Mouse (Mus musculus): ENCODE results near the gene Ros1. TPM values are rescaled to one million over a fixed set of nuclear protein-coding genes. Genes with fewer than 3 reads are reported as not detected.

Gene Ros1
- total RNA-seq, 2 experiments from 2014 or later: not detected

DNA sequence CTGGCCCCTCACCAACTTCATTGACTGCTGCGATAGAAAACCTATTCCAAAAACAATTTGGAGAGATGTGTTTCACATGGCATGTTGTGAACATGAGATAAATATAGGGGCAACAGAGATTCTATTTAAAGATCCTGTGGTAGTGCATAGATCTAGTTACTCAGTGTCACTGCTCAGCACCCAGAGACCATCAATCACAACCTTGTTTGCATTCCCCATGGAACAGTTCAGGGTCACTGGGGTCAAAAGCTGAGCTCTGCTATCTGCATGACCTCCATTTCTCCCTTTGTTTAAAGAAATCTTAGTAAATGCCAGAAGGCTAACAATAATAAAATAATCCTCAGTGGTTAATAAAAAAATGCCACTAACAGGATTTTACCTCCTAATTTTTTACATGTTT, 29.7 kb downstream of the Ros1 start:
- intact Hi-C loops (cut with DNase I): no loop called here
- no peak for DNase-seq

- intact Hi-C loops (cut with DNase I): no loop called here
- DNase-seq: no peak
Measured at GRCm38 (mm10) chr10:52160604-52161003, 34.4 kb downstream of the Ros1 start.

DNA sequence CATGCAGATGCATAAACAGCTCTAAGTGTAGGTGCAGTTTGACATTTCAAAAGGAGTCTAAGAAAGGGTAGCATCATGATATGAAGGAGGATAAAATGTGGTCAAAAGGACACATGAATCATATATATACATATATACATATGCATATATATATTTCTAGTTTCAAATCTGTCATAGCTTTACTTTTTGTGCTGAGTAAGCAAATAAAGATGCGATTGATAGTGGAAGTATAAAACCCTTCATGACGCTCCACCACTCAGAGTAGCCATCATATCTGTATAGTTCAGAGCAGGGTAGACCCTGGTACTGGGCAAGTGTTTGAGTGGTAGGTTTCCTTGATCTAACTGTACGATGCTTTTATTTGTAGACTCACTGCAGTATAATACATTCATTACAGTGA, 35.3 kb downstream of the Ros1 start:
- intact Hi-C loops (cut with DNase I): no loop called here
- DNase-seq: no peak

GRCm38 (mm10) chr10:52133354-52134074, 61.5 kb downstream of the Ros1 start:
- intact Hi-C loops (cut with DNase I): no loop called here
- no peak for DNase-seq

DNA sequence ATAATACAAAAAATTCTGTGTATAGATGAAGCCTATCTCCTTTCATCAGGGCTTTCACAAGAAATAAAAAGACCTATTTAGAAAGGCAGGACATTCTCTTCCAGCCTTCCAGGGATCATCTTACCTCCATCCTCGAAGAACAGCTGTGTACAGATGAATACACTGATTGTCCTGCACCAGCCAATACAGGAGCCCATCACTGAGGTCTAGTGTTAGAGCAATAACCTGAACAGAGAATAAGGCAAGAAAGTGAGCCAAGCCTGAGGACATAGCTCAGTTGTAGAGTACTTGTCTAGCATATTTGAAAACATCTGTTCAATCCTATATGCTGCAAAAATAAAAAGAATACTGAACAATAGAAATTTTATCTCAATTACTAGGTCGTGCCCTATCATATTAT, 64.3 kb downstream of the Ros1 start:
- intact Hi-C loops (cut with DNase I): no loop called here
- no peak for DNase-seq

DNA sequence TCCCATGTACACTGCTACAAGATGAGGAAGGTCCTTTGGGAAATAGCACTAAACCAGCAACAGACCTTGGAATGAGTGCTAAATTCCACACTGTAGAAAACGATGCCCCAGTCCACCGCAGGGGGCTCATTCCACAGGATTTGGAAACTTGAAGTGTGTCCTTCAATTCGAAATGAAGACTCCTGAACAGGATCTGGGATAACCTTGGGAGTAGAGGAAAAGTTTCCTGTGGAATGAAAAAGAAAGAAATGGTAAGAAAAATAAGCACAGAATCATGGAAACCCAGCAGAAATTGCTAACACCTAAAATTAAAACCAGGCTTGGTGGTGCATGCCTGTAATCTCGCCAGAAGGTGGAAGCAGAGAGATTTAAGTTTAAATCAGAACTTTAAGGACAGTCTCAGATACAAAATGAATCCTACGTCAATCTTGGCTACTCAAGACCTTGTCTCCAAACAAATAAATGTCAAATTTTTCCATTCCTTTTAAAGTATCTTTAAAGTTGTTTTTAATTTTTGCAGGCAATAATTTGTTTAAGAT, 66.1 kb downstream of the Ros1 start:
- DNase-seq: no peak
- intact Hi-C loops (cut with DNase I): loop anchor here (10.0 kb wide), 1 partner anchor 196 kb away; no protein-coding TSS in a partner anchor

DNA sequence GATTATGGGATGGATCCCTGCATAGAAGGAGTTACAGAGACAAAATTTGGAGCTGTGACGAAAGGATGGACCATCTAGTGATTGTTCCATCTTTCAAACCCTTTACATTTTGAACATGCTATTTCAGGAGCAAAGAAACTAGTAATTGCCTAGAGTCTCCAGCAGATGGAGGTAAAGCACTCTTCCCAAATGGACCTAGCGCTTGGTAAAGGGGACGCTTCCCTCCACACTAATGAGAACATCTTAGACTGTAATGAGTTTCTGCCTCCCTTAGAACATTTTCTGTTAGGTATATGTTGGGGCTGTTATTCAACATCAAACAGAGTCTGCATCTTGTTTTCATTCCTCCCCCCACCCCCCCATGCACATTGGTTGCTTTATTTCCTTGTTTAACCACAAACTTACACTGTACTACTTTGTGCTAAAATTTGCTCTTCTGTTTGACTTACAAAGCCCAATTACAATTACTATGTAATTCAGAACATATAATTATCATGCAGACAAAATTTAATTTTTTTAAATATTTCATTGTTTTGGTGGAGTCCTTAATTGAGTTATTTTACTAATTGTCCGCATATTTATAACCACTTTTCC, 88.8 kb downstream of the Ros1 start:
- intact Hi-C loops (cut with DNase I): loop anchor here (10.0 kb wide), 1 partner anchor 279 kb away; the partner anchor contains the start of genes Gopc and Nepn
- DNase-seq: peak; percentile 5

DNA sequence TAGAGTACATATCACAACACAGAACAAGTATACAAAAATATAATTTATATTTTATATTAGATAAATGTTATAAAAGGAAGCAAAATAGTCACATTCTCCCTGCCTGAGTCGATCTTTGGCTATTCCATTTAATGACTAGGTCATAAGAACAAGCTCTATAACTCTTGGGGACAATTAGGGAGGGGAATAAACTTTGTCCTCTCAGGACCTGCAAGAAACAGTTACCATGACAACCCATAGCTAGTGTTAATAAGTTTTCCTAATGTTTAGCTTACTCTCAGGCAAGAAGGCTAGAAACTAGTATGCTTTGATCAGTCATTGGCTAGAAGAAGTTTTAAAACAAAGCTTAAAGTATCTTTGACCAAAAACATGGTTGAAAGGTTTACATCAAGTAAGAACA, 93.8 kb downstream of the Ros1 start:
- intact Hi-C loops (cut with DNase I): loop anchor here (10.0 kb wide), 1 partner anchor 284 kb away; the partner anchor contains the start of genes Gopc and Nepn
- no peak for DNase-seq

DNA sequence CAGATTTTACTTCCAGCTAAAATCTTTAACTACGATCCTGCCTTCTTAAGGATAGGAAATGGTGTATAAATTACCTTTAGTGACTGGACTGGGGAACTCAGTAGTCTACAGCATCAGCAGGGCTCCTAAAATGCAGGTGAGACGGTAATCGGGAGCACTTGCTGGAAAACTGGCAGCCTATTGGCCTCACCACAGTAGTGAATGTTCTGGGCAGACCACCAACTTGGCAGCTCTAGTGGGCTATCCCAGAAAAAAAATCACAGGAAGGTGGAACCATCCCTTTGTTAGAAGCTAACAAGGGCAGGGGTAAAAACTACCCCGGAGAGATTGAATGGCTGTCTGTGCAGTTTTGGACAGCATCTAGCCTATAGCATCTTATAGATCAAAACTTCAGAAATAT, 102.9 kb downstream of the Ros1 start:
- intact Hi-C loops (cut with DNase I): no loop called here
- DNase-seq: peak; percentile 10

- DNase-seq: no peak
- intact Hi-C loops (cut with DNase I): no loop called here
Measured at GRCm38 (mm10) chr10:52086681-52087080, 108.4 kb downstream of the Ros1 start.

DNA sequence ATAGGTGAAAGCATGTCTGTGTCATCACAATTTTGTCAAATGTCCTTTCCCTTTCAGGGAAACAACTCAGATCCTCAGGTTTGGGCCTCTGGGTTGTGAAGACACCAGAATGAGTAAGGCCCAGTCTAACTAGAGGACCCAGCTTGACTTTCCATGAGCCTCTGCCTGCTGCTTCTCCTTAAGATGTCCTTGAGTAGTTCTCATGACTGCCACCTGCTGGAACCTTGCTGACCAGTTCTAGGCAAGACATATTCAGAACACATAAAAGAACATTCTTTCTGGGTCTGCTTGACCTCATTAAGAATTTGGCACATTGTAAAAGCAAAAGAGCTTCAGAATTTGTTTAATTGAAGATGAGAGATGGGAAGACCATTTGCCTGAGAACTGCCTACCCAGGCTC, 122.6 kb downstream of the Ros1 start:
- peak; percentile 63 for DNase-seq
- intact Hi-C loops (cut with DNase I): no loop called here

DNA sequence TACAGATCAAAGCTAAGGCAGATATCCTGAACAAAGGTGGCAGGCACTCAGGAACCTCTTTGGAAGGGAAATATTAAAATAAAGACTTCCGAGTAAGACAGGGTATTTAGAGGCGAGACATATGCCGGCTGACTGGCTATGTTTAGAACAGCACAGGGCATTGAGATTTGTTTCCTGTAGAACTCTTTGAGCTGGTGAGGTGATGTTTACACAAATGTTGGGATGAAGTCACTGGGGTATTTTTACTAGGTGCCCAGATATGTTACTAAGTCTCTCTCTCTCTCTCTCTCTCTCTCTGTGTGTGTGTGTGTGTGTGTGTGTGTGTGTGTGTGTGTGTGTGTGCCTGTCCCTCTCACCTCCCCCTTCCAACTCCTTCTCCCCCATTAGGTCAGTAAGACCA, 146.8 kb downstream of the Ros1 start:
- DNase-seq: no peak
- intact Hi-C loops (cut with DNase I): no loop called here

DNA sequence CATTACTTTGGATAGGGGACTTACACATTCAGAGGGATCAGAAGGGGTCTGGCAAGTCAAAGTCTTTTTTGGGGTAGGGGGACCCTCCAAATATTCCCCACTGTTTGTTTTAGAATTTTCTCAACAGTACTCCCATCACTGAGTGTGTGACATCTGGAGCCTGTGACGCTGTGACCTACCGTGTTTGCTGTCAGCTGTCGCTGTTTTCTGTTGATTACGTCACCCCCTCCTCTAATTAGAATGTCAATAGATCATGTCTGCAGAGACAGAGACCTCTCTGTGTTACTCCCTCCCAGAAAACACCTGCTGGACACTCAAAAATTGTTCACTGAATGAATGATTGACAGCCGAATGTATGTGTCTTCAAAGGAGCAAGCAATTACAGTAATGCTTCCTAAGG, 152.0 kb downstream of the Ros1 start:
- DNase-seq: no peak
- intact Hi-C loops (cut with DNase I): no loop called here

DNA sequence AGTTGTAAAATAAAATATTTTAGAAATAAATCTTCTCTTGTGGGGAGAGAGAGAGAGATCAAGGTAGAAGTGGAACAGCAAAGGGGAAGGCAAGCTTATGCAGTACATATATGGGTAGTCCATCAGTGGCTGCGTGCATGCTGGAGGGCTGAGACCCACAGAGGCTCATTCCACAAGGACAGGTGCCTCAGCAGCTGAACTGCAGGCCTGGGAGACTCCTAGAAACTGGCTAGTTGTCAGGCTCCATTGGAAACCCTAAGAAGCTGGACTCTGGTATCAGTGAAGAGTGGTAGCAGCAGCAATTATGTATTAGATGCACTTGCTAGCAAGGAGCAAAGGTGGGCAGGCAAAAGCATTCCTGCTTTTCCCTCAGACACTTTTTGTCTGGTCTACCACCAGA, 155.7 kb downstream of the Ros1 start:
- intact Hi-C loops (cut with DNase I): no loop called here
- DNase-seq: no peak

- intact Hi-C loops (cut with DNase I): no loop called here
- DNase-seq: no peak
Measured at GRCm38 (mm10) chr10:52033729-52034128, 161.3 kb downstream of the Ros1 start.

DNA sequence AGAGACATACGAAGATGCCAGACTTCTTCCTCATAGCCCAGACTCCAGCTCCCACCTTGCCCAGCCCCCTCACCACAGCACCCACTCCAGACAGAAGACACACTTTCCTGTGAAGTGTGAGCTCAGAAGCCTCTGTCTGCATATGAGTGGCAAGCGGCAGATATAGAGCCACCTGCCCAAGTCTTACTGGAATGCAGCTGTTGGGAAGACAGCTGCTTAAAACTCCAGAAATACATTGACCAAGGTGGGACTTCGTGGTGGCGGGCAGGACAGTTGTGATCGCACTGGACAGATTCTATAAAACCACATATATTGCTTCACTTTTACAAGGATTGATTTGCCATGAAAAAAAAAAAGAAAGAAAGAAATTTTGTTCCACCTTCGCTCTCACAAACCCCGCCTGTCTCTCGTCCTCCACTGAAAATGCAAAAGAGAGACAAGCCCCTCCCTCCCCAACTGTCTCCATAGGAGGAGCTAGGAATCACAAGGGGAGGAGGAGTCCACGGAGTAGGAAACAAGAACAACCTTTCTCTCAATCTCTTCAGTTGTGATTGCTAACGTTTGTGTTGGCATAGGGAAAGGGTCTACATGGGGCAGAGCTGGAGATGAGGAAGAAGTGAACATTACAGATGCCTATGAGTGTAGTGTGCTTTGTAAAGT, 165.5 kb downstream of the Ros1 start:
- no peak for DNase-seq
- intact Hi-C loops (cut with DNase I): no loop called here

- intact Hi-C loops (cut with DNase I): no loop called here
- no peak for DNase-seq
Measured at GRCm38 (mm10) chr10:52028561-52029370, 166.3 kb downstream of the Ros1 start.

DNA sequence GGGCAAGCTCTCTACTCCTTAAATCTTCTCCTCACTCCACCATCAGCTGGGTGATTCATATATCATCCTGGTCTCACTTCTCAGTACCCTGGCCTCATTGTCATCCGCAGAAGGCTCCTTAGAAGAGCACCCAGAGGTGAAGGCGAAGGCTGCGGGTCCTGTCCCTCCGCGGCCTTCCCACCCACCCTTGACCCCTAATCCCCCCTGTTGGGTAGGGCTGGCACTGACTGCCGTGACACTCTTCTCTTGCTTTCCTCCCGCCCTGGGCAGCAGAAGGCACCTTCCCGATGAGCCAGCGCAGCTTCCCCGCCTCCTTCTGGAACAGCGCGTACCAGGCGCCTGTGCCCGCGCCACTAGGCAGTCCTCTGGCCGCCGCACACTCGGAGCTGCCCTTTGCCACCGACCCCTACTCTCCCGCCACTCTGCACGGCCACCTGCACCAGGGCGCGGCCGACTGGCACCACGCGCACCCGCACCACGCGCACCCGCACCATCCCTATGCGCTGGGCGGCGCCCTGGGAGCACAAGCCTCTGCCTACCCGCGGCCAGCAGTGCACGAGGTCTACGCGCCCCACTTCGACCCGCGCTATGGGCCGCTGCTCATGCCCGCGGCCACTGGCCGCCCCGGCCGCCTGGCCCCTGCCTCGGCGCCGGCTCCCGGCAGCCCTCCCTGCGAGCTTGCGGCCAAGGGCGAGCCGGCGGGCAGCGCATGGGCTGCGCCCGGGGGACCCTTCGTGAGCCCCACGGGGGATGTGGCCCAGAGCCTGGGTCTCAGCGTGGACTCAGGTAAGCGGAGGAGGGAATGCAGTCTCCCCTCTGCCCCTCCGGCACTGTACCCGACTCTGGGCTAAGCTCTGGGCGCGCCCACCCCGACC, 167.6 kb downstream of the Ros1 start:
- peak; percentile 7 for DNase-seq
- intact Hi-C loops (cut with DNase I): no loop called here

DNA sequence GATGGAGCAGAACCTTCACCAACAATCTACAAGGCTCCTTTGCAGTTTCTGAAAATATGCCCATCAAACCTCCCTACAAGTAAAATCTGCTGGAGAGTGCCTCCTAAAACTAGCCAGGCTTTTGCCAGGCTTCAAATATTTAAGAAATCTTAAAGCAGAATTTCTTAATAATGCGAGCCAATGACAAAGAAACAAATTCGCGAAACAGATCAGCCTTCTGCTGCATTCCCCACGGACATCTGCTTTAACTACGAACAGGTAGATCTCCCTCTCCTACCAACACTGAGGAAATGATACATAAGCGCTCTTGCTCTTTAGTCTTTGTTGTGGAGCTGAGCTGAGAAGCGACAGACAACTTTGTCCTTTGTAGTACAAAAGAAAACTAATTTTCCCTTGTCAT, 169.2 kb downstream of the Ros1 start:
- intact Hi-C loops (cut with DNase I): no loop called here
- DNase-seq: no peak

DNA sequence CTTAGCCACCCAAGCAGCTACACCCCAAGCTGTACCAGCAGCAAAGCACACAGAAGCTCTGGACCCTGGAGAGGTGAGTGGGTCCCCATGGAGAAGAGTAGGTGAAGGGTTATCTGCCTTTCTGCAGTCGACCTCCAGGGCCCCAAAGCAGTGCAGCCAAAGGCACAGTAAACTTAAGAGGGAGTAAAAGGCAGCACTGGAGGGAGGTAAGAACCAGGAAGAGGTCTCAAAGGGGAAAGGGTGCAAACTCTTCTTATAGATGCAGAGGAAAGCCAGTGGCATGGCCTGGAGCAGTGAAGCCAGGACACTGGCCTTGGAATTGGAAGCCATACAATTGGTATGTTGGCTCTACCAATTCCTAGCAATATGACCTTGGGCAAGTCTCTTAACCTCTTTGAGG, 169.8 kb downstream of the Ros1 start:
- intact Hi-C loops (cut with DNase I): no loop called here
- no peak for DNase-seq
